Mouse (Mus musculus) gastrocnemius, postnatal 10 days (tissue): ENCODE measurements around the gene Ccdc146. TPM values are rescaled to one million over a fixed set of nuclear protein-coding genes. Genes with fewer than 3 reads are reported as not detected.

Experiments
- DNase-seq: peaks from one replicate; pipeline ENCODE4 v3.0.0; 2021; ENCODE audit warnings: mixed read lengths
- total RNA-seq, 2 experiments: library from RNA; stranded (reverse); gene quantifications; 2 replicates each; pipeline ENCODE4 v1.2.3; 2021

Ccdc146 gene
- total RNA-seq, 2 experiments from 2014 or later = 0.75 to 1.3 TPM

DNA sequence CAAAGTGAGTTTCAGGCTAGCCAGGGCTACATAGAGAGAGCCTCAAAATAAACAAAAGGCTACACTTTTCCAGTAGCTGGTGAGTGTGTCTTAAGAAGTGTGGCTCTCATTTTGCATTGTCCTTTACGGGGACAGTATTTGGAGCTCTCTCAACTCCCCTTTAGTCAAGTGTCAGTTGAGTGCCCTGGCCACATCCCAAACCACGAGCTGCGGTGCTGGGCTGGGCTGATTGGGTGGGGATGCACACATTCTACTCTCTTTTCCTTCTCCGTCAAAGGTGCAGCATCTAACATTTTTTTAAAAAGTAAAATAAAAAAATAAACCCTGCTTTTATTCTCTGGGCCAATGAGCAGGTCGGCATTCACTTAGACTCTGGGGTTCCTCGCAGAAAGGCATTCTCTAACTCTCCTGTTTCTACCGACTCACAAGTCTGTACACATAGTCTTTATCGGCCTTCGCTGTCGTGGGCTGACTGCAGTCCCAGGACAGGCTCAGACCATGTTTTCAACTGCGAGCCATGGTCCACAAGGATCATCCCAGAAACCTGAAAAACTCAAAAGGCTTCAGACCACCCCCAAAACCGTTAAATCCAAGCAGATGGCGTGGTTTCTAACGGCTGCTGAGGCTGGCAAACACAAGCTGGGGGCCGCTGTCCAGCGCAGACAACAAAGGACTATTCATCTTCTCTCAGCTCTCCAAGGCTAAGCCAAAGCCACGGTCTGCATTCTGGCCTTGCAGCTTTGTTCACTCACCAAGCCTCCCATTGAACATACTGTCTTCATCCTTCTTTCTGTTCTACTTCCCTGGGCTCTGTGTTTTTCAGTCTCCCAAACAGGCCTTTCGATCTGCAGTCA, 161.0 kb downstream of the Ccdc146 start:
- no peak for DNase-seq

DNA sequence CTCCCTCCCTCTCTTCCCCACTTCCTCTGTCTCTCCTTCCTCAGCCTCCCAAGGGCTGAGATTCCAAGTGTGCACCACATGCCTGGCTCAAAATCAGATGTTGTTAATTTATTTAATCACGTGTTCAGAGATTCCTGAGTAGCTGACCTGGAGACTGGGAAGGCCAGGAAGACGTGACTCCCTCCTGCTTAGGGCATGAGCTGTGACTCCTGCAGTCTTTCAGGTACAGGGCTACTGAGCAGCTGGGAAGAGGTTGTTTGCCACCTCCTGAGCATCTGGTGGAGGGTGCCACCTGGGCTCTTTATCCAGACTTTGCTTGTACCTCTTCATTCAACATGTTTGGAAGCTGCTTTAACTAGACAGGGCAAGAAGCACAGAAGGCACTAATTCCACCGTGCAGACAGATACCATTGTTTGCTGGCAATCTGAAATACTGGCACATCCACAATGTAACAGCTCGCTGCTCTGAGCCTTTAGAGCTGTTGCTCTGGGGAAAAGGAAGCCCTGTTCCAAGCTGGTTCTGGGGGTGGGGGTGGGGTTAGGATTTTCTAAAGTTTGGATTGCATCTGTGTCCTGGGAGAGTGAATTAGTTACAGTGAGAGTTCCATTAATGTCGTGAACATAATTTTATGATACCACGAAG, 163.2 kb downstream of the Ccdc146 start:
- DNase-seq = no peak

DNA sequence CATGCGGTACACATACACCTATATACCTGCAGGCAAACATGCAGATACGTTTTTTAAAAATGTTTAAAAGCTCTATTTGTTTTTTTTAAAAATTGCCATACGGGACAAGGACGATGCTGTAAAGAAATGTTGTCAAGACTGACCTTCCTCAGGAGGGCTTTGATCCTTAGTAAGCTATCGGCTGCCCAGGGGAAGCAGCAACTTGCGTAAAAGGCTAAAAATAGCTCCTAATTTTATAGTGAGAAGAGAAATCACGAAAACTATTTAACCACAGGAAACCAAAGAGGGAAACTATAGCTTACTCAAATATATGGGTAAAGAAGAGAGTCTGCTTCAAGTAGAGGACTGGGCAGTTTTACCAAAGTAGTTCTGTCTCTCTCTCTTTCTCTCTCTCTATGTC, 163.7 kb downstream of the Ccdc146 start:
- DNase-seq = no peak

DNA sequence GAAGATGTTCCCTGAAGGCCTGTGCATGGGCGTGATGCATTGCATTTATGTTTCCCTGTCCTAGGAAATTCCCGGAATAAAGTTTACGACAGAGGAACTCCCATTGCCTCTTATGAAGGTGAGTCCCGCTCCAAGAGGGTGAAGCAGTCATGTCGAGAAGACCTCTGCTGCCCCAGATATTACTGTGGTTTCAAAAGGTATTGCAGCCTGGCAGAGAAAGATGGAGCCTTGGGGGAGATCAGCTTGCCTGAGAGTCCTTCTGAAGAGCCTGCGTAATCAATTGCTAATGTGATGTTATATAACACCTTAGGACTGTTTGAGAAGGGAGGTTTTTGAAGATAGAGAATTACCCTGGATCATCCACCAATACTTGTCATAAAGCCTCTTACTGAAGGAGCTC, 166.7 kb downstream of the Ccdc146 start:
- no peak for DNase-seq

DNA sequence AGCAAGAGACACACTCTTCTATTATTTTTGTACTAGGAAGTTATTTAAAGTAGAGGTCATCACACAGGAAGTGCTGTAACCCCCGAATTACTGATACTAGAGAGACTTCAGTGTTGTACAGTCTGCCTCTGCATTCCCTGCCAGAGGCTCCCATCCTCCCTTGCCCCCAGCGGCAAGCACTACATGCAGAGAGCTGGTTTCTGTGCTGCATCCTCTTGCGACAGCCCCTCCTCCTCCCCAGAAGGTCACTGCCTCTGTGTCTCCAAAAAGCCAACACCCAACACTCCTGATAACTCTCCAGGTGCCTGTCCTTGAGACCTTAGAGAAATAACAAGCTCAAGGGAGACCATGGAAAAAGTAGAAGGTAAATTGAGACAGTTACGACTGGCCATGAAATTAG, 167.4 kb downstream of the Ccdc146 start:
- no peak for DNase-seq

DNA sequence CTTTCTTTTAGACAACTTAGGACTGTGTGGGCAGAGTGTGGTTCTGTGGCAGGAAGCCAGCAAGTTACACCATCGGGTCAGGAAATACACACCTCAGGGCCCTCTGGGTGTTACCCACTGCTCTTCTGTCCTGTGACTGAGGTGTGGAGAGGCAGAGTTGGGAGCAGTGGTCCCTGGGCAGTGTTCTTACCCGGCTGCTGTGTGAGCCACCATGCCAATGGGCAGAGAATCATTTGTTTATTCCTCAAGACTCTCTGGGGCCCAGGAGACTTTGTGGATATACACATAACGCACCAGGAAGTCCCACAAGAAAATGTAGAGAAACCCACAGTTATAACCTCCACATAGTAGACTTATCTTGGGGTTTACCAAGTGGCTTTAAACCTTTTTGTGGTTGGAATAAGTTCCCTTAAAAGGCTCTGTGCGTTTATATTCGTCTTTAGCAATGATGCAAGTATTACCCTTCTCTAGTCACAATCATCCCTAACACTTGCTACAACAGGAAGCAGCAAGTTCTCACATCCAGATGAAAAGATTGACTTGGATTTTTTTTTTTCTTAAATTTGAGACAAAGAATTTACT, 168.8 kb downstream of the Ccdc146 start:
- DNase-seq = no peak

DNA sequence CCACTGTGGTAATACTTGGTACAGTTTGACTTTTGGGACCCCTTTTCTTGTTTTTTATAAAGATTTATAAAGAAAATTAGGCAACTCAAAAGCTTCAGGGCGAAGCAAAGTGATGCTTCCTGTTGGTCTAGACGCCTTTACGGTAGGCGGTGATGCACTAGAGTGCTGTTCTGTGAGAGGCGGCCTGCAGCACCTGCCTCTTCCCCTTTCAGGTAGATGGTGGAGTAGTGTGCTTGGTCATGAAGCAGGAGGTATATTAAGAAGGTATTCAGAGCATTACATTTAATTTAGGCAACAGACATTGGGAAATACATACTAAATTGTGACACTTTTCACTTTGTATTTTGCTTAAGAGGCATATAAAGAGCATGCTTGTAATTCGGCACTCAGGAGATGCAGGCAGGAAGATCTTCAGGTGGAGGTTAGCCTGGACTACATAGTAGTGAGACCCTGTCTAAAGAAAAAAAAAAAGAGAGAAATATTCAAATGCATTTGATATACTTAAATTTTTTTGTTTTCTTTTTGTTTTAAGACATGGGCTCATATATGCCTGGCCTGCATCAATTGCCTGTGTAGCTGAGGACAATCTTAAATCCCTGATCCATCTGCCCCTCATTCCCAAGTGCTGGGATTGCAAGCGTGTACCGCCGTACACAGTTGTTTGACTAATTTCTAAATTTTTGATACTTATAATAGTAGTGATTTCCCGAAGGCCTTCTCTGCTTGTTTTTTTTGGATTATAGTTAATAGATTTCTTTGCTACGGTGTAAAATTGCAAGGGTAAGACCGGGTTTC, 169.5 kb downstream of the Ccdc146 start:
- DNase-seq = no peak

DNA sequence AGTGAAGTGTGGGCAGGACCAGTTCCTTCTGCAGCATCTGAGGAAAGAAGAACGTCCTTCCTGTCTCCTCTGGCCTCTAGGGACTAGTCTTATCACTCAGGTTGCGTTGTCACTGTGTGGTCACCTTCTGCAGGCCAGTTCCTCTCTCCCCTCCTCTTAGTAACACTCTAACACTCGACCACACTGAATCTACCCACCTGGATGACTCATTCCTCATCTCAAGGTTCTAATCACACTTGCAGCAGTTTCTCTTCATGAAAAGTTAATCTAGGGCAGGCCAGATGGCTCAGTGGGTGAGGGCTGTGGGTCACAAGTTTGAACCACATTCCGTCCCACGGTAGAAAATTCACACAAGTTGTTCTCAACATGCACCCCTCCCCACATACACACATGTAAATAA, 175.6 kb downstream of the Ccdc146 start:
- DNase-seq = no peak

DNA sequence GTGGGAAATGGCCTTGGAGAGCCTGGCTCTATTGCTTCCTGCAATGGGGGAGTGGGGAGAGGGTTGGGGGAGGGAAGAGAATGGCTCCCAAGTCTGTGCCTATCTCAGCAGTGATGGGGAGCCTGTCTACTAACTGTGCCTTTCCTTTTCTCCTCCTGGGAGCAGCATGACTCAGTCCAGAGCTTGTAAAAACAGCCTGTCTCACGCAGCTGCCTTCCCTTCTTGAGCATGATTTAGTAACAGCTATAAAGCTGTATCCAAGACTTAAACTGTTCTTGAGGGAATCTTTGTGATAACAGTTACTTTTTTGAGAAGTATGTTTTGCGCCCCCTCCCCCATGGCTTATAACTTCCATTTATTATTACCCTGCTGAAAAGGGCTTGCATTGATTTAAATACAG, 176.6 kb downstream of the Ccdc146 start:
- DNase-seq = no peak

DNA sequence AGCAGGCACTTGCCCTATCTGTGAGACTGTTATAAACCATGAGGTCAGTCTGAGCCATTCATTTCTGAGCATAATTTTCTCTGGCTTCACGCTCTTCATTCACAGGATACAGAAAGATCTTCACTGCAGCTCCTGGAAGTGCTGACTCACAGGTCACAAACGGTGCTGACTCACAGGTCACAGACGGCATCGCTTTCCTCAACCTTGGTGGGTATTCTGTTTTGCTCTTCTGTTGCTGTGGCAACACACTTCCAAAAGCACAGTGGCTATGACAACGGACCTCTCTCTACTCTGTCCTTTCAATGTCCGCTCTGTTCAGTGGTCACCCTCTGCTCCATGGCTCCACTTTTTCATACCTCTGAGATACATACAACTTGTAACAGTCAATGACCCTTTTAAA, 177.7 kb downstream of the Ccdc146 start:
- no peak for DNase-seq

DNA sequence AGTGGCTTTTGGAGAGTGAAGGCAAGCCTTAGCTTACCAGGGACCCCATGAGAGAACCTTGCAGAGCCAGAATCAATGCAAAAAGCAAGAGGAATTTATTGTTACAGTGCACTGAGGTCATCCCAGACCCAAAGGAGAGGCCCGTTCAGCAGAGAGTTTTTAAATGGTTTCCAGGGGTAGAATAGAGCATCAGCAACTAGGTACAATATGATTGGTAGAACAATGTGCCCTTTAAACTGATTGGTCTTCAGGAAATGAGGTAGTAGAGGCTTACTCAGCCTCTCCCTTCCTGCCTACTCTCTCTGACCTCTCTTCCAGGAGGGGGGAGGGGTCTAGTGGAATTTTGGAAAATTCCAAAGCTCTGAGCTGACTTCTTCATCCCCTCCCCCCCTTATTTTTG, 179.2 kb downstream of the Ccdc146 start:
- no peak for DNase-seq

DNA sequence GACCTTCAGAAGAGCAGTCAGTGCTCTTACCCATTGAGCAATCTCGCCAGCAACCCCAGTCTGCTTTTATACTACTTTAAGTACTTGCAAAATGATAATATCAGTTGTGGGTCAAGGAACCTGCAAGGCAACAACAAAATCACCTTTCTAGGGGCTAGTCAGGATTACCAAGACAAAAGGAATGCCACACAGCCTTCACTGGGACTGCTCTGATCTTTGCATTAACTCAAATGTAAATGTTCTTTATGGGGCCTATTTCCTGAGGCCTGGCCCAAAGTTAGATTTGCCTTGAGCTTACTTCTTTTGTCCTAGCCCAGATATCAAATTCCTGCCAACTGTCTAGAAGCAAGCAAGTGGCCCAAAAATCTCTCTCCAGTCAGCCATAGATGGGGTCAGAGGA, 179.9 kb downstream of the Ccdc146 start:
- no peak for DNase-seq

Other genes starting within 250 kb of the Ccdc146 start
- 1 to 10 TPM; 3.5 to 5.9 TPM for gene Gsap, start 238.4 kb downstream of the Ccdc146 start, total RNA-seq
- gene Fgl2, start 52.0 kb downstream of the Ccdc146 start, total RNA-seq = 1 to 10 TPM; 5.8 to 6.3 TPM
- gene Fam185a, start 281 bp upstream of the Ccdc146 start, total RNA-seq = 1 to 10 TPM; 5.5 to 5.6 TPM
- 10 to 100 TPM; 23.3 to 28.8 TPM for gene Lrrc17, start 118.9 kb upstream of the Ccdc146 start, total RNA-seq
- under 1 TPM; 0.19 to 0.36 TPM for gene Fbxl13, start 221.0 kb upstream of the Ccdc146 start, total RNA-seq
- gene Armc10, start 221.1 kb upstream of the Ccdc146 start, total RNA-seq = 10 to 100 TPM in 1 of 2 experiments, 1 to 10 TPM in 1; 7.1 to 10.8 TPM